Mouse (Mus musculus) olfactory bulb, adult 2 months (tissue): ENCODE measurements around the gene Creb3l2. TPM values are rescaled to one million over a fixed set of nuclear protein-coding genes. Genes with fewer than 3 reads are reported as not detected.
A peak's percentile ranks its signal among the peaks of the same experiment; 100 is the strongest.

Experiments used
- H3K27ac ChIP-seq: fragments of 200-500 bp; 2 replicates; pipeline ENCODE4 v1.5.1; 2012; ENCODE audit warnings: low read depth, low read length; ENCODE audit not compliant: insufficient read depth
- H3K4me1 ChIP-seq: fragments of 200-500 bp; 2 replicates; pipeline ENCODE4 v1.6.1; 2012; ENCODE audit warnings: low read length; ENCODE audit not compliant: control insufficient read depth, insufficient read depth
- H3K4me3 ChIP-seq: fragments of 200-500 bp; 2 replicates; pipeline ENCODE4 v1.5.1; 2012; ENCODE audit warnings: mild to moderate bottlenecking, low read depth, low read length, moderate library complexity; ENCODE audit not compliant: insufficient read depth
- CTCF ChIP-seq: fragments of 200-500 bp; IDR thresholded peaks from 2 replicates; pipeline ENCODE4 v1.5.1; 2012; ENCODE audit warnings: low read depth, mild to moderate bottlenecking, low read length, moderate library complexity; ENCODE audit not compliant: insufficient read depth
- POLR2A ChIP-seq: fragments of 200-500 bp; IDR thresholded peaks from 2 replicates; pipeline ENCODE4 v1.6.1; 2012; ENCODE audit warnings: mild to moderate bottlenecking, low read depth, low read length, moderate library complexity; ENCODE audit not compliant: insufficient read depth
- WGBS: fragments of 180-500 bp; shearing (Covaris S2); methylation state at CpG from one replicate; pipeline ENCODE4 v1.1.7; 2018; 5-methylcytosine and 5-hydroxymethylcytosine counted together
- polyA plus RNA-seq: library from polyadenylated mRNA; stranded (reverse); fragments of >200 nt; gene quantifications from 2 replicates; pipeline ENCODE4 v1.2.4, GENCODE M21; 2012; ENCODE audit warnings: low replicate concordance; ENCODE audit not compliant: missing spikeins, insufficient read depth, insufficient read length

The Creb3l2 gene
- polyA plus RNA-seq, 1 experiment: not detected

DNA sequence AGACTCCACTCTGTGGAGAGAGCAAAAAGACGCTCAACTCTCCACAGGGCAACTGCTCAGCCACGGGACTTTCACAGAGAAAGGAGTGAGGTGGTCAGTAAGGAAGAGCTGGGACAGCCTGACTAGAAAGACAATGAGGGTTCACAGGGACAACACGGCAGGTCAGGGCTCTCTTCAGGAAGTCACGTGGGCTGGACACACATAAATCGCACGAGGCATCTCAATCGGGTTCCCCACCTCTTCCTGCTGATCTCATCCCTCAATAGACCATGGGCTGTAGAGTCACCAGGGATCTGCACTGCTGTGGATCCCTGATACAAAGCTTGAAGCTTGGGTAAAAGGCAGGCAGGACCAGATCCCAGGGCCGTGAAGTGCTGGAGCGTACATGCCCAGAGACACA lies 88.3 kb downstream of the Creb3l2 start:
- Histone ChIP-seq H3K27ac (no peak overlapping the region), H3K4me3 (no peak overlapping the region), H3K4me1 (peaks cover 5% of the 10 kb centered on the region; the same call in 1 of the 2 replicates)
- 81% methylated on average over 9 of the region's 9 CpGs for WGBS
- TF ChIP-seq CTCF (no peak), POLR2A (no peak)

- WGBS: 39% methylated on average over 10 of the region's 10 CpGs
Measured at GRCm38 (mm10) chr6:37351731-37352380, 90.1 kb downstream of the Creb3l2 start.

GRCm38 (mm10) chr6:37350315-37350714 lies 91.6 kb downstream of the Creb3l2 start:
- Histone ChIP-seq H3K27ac (no peak overlapping the region), H3K4me3 (no peak overlapping the region), H3K4me1 (no peaks in the 10 kb centered on the region)
- WGBS: 87% methylated on average over 8 of the region's 8 CpGs
- TF ChIP-seq CTCF (no peak), POLR2A (no peak)

More at GRCm38 (mm10) chr6:37351731-37352380, 90.1 kb downstream of the Creb3l2 start:
- Histone ChIP-seq H3K4me1 (peaks cover 2% of the 10 kb centered on the region; the same call in 1 of the 2 replicates), H3K27ac (no peak overlapping the region), H3K4me3 (no peak overlapping the region)
- TF ChIP-seq CTCF (peak; percentile 97), POLR2A (no peak)

- TF ChIP-seq CTCF: no peak
- TF ChIP-seq POLR2A: no peak
- 73% methylated on average over 5 of the region's 5 CpGs for WGBS
Measured at GRCm38 (mm10) chr6:37347606-37348005, 94.3 kb downstream of the Creb3l2 start.

GRCm38 (mm10) chr6:37338055-37338454 lies 103.9 kb downstream of the Creb3l2 start:
- Histone ChIP-seq H3K27ac (no peak overlapping the region), H3K4me3 (no peak overlapping the region), H3K4me1 (peaks cover 17% of the 10 kb centered on the region)
- WGBS: 92% methylated on average over 5 of the region's 5 CpGs
- TF ChIP-seq CTCF (no peak), POLR2A (no peak)

More at GRCm38 (mm10) chr6:37347606-37348005, 94.3 kb downstream of the Creb3l2 start:
- Histone ChIP-seq H3K27ac (no peak overlapping the region), H3K4me3 (no peak overlapping the region), H3K4me1 (no peaks in the 10 kb centered on the region)

DNA sequence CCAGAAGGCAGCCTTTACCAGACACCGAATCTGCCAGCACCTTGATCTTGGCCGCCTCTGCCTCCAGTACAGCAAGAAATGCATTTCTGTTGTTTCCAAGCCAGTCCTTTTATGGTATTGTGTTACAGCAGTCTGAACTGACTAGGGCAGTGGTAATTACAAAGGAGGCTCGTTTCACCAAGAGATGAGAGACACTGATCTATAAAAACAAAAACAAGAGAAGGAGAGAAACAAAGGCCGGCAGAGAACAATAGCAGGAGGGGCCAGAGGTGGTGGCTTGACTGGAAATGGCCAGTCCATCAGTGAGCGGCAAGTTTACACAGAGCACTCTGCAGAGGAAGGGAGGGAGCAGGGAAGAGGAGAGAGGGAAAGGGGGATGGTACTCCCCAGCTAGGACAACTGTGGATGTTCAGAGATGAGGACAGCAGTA lies 105.1 kb downstream of the Creb3l2 start:
- Histone ChIP-seq H3K27ac (no peak overlapping the region; the same call in 1 of the 2 replicates), H3K4me1 (peaks cover 20% of the 10 kb centered on the region), H3K4me3 (no peak overlapping the region)
- 19% methylated on average over 5 of the region's 5 CpGs for WGBS
- TF ChIP-seq POLR2A (no peak), CTCF (no peak)

- 50% methylated on average over 7 of the region's 7 CpGs for WGBS
- no peak overlapping the region for H3K27ac ChIP-seq
- H3K4me1 ChIP-seq: peaks cover 23% of the 10 kb centered on the region
- H3K4me3 ChIP-seq: no peak overlapping the region
- no peak for TF ChIP-seq POLR2A
- TF ChIP-seq CTCF: no peak
Measured at GRCm38 (mm10) chr6:37336381-37336780, 105.6 kb downstream of the Creb3l2 start.

- no peak overlapping the region for H3K27ac ChIP-seq
- H3K4me3 ChIP-seq: no peak overlapping the region
- H3K4me1 ChIP-seq: peaks cover 28% of the 10 kb centered on the region
- WGBS: 92% methylated on average over 10 of the region's 10 CpGs
- TF ChIP-seq CTCF (no peak), POLR2A (no peak)
Measured at GRCm38 (mm10) chr6:37332846-37333245, 109.1 kb downstream of the Creb3l2 start.
